Mouse (Mus musculus): ENCODE data around the gene Mrpl28.
"Not testable (repeated sequence)": the region's sequence is repeated elsewhere in the genome, so short reads cannot be mapped to it uniquely, and the experiment has no call there.

- not testable (repeated sequence) for TF ChIP-seq GATA1 (IDR thresholded peaks at IDR 0.05; ENCODE audit: borderline replicate concordance, low read length); FLI1 (IDR thresholded peaks at IDR 0.05; ENCODE audit: low read length)
Measured at GRCm38 (mm10) chr17:26099316-26099715, 24.0 kb upstream of the Mrpl28 start.
